Mouse (Mus musculus): ENCODE data around the gene Tgm1.
A peak's percentile ranks its signal among the peaks of the same experiment; 100 is the strongest.

GRCm38 (mm10) chr14:55758363-55758784 lies 44.6 kb upstream of the Tgm1 start, which contains the start of gene Cideb:
- peak; percentile 53; the same call in 1 of the 2 replicates for TF ChIP-seq CTCF (IDR thresholded peaks at IDR 0.05; ENCODE audit: borderline replicate concordance, insufficient read depth, low read depth, low read length)
- no peak for TF ChIP-seq POLR2A (IDR thresholded peaks at IDR 0.05; ENCODE audit: borderline replicate concordance, insufficient read depth, low read length)
